Comparison of ENCODE assay signal across 26 mouse cellular contexts in the genomic region with DNA sequence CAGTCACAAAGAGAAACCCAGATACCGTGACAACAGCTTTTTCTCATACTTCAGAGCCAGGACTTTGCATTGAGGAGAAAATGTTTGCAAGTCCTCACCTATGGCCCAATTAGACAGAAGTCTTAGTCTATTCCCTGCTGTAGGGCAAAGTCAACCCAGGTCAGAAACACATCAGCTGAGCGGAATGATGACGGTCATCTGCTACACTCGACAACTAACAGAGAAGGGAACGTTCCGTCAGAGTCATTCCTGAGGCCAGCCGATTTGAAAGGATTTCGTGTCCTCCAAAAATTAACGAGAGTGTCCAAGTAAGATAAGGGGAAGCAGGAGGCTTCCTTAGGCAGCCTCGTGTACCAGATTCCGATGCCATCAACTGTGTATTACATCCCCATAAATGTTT. TPM values are rescaled to one million over a fixed set of nuclear protein-coding genes. Genes with fewer than 3 reads are reported as not detected.
"Had no signal": no experiment of that assay in that cellular context is flagged by ENCODE, and none has a peak within 500 bp of the region (broad histone marks: within the 10 kb centered on the region; RNA-seq: fewer than 3 reads in every experiment).

No protein-coding gene starts in this region.

- H3K36me3 ChIP-seq: limb, embryonic 13.5 days; liver, embryonic 12.5 days; liver, embryonic 15.5 days; lung, embryonic 15.5 days; midbrain, embryonic 10.5 days; midbrain, embryonic 13.5 days had no signal

- H3K4me2 ChIP-seq: limb, embryonic 13.5 days; liver, embryonic 12.5 days; liver, embryonic 15.5 days; lung, embryonic 15.5 days; midbrain, embryonic 13.5 days had no signal

- H3K27ac ChIP-seq: kidney, postnatal 0 days; layer of hippocampus, adult 2 months; left cerebral cortex, adult 2 months; limb, embryonic 13.5 days; liver, embryonic 12.5 days; liver, embryonic 15.5 days; lung, embryonic 15.5 days; midbrain, embryonic 10.5 days; midbrain, embryonic 13.5 days; stomach, postnatal 0 days had no signal

- H3K4me3 ChIP-seq: layer of hippocampus, adult 2 months; left cerebral cortex, adult 2 months; limb, embryonic 13.5 days; liver, embryonic 12.5 days; liver, embryonic 15.5 days; lung, embryonic 15.5 days; megakaryocyte, embryonic 14.5 days; midbrain, embryonic 10.5 days; midbrain, embryonic 13.5 days; myocyte had no signal

- H3K9ac ChIP-seq: limb, embryonic 13.5 days; liver, embryonic 12.5 days; liver, embryonic 15.5 days; lung, embryonic 15.5 days; midbrain, embryonic 13.5 days had no signal

- H3K9me3 ChIP-seq: limb, embryonic 13.5 days; liver, embryonic 12.5 days; liver, embryonic 15.5 days; lung, embryonic 15.5 days; megakaryocyte, embryonic 14.5 days; midbrain, embryonic 10.5 days; midbrain, embryonic 13.5 days had no signal

- H3K4me1 ChIP-seq: limb, embryonic 13.5 days; liver, embryonic 12.5 days; liver, embryonic 15.5 days; lung, embryonic 15.5 days; megakaryocyte, embryonic 14.5 days; midbrain, embryonic 10.5 days; midbrain, embryonic 13.5 days had no signal

- ATAC-seq: liver, embryonic 12.5 days; midbrain, embryonic 13.5 days; midbrain, embryonic 16.5 days had no signal

- DNase-seq: kidney, postnatal 25 days; layer of hippocampus, adult 9-11 months; layer of hippocampus, postnatal 36 days; liver; lung, adult 18-20 months; lung, postnatal 10 days; lung, postnatal 36 days; thymus, adult 2 months; thymus, postnatal 14 days; thymus, postnatal 4 days had no signal

- H3K27me3 ChIP-seq: limb, embryonic 13.5 days; liver, embryonic 12.5 days; liver, embryonic 15.5 days; lung, embryonic 15.5 days; midbrain, embryonic 13.5 days had no signal

RNA-seq across cellular contexts. Expression of gene Corin, which starts 58.2 kb away (rescaled TPM):
- total RNA-seq: layer of hippocampus, postnatal 36 days; monocyte, adult 5-6 weeks had no signal
- polyA plus RNA-seq: large intestine, adult 2 months; myocyte; small intestine, adult 2 months had no signal
